Mouse (Mus musculus) intestine, embryonic 16.5 days (tissue): ENCODE data around the gene Hist1h4j. TPM values are rescaled to one million over a fixed set of nuclear protein-coding genes. Genes with fewer than 3 reads are reported as not detected.
A peak's percentile ranks its signal among the peaks of the same experiment; 100 is the strongest.
"Not testable (repeated sequence)": the region's sequence is repeated elsewhere in the genome, so short reads cannot be mapped to it uniquely, and the experiment has no call there.

Experiments used
- ATAC-seq: fragments of 200-750 bp; cut with Nextera tagmentation; 2 replicates; pipeline ENCODE4 v1.8.0; 2017; ENCODE audit warnings: moderate TSS enrichment, moderate library complexity
- H3K27ac ChIP-seq: fragments of 300-500 bp; sonication (generic); 2 replicates; pipeline ENCODE4 v1.5.1; 2014; ENCODE audit warnings: mild to moderate bottlenecking, low read length
- H3K27me3 ChIP-seq: fragments of 300-500 bp; sonication (generic); replicated peaks from 2 replicates; pipeline ENCODE4 v1.6.1; 2014; ENCODE audit warnings: low read length, control low read depth, mixed read lengths; ENCODE audit not compliant: control insufficient read depth, insufficient read depth
- H3K36me3 ChIP-seq: fragments of 300-500 bp; sonication (generic); 2 replicates; pipeline ENCODE4 v1.6.1; 2014; ENCODE audit warnings: low read length, control low read depth; ENCODE audit not compliant: control insufficient read depth, insufficient read depth
- H3K4me1 ChIP-seq: fragments of 300-500 bp; sonication (generic); 2 replicates; pipeline ENCODE4 v1.6.1; 2014; ENCODE audit warnings: low read length, control low read depth, mixed read lengths; ENCODE audit not compliant: control insufficient read depth, insufficient read depth
- H3K4me2 ChIP-seq: fragments of 300-500 bp; sonication (generic); 2 replicates; pipeline ENCODE4 v1.6.1; 2014; ENCODE audit warnings: low read depth, low read length, control low read depth
- H3K4me3 ChIP-seq: fragments of 300-500 bp; sonication (generic); 2 replicates; pipeline ENCODE4 v1.5.1; 2014; ENCODE audit warnings: mild to moderate bottlenecking, low read length
- H3K9ac ChIP-seq: fragments of 300-500 bp; sonication (generic); 2 replicates; pipeline ENCODE4 v1.6.1; 2014; ENCODE audit warnings: low read depth, low read length
- H3K9me3 ChIP-seq: fragments of 300-500 bp; sonication (generic); 2 replicates; pipeline ENCODE4 v1.6.1; 2016; ENCODE audit warnings: low read length, control low read depth; ENCODE audit not compliant: control insufficient read depth
- WGBS: fragments of 180-500 bp; shearing (Covaris S2); extraction: QIAGEN DNeasy Blood & Tissue Kit; methylation state at CpG from one replicate; pipeline ENCODE4 v1.1.7; 2014; 5-methylcytosine and 5-hydroxymethylcytosine counted together
- polyA plus RNA-seq: library from polyadenylated mRNA; unstranded; fragments of >200 nt; fragmentation: Nextera tagmentation; extraction: Ambion mirVana; gene quantifications from 2 replicates; pipeline ENCODE4 v1.2.1, GENCODE M21; 2015

Gene Hist1h4j
- polyA plus RNA-seq, 1 experiment from 2014 or later = 2.1 TPM

DNA sequence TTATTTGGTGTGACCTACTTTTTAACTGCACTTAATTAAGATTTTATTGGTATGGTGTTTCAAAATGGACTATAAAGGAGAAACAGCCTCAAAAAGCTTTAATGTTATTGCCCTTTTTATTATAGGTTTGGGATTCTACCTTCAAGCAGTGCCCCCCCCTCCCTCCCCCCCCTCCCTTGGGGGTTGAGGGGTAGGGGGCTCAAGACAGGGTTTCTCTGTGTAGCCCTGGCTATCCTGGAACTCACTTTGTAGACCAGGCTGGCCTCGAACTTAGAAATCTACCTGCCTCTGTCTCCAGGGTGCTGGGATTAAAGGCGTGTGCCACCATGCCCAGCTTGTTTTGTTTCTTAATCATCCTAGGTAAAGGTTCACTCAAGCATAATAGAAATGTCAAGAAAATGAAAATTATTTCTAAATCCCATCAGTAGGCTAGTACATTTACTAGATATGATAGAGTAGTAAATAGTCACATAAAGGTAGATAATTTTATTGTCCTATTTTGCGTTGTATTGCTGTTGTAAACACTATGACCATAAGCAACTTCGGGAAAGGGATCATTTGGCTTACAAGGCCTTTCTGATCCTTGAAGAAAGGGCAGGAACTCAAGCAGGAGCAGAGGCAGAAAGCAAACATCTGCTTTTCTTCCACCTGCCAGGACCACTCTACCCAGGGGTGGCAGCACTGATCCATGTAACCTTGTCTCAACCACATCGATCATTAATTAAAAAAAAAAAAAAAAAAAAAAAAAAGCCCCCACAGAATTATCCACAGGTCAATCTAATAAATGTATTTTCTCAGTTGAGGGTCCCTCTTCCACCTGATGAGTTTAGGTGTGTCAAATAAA is 11.6 kb upstream of the Hist1h4j start:
- Histone ChIP-seq H3K4me2 (no peak overlapping the region), H3K4me3 (no peak overlapping the region)

DNA sequence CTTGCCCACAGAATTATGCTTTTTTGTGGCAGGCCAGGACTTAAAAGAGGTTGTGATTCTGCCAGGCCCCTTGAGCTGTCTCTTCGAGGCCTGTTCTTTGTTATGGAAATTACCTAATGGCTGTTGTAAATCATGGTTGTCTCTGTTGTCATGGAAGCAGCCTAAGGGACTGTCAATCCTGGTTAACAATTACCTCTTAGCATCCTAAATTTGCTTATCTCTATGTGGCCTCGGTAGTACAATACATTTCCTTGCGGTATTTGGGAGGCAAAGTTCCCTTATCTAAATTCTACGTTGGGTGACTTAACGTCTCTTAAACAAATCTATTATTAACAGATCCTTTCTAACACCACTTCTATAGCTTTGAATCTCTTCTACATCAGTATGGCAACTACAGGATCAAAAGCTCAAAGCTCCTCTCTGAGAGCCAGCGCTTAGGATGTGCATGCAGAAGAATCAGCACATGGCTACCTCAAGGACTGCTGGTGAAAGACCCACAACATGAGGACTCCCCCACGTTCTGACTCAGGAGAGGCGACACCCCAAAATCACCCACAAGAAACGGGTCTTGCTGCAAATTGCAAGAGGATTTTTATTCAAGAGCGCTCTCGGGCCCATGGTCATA is 6.8 kb upstream of the Hist1h4j start:
- WGBS = 24% methylated on average over 9 of the region's 11 CpGs
- peak; percentile 69 for ATAC-seq
- H3K4me1 ChIP-seq = no peaks in the 10 kb centered on the region

More for the DNA sequence above, 11.6 kb upstream of the Hist1h4j start:
- Histone ChIP-seq H3K9ac (no peak overlapping the region), H3K27me3 (no peaks in the 10 kb centered on the region), H3K27ac (no peak overlapping the region), H3K4me1 (peaks cover 15% of the 10 kb centered on the region), H3K9me3 (no peaks in the 10 kb centered on the region), H3K36me3 (no peaks in the 10 kb centered on the region)
- no peak for ATAC-seq
- 36% methylated on average over 5 of the region's 5 CpGs for WGBS

DNA sequence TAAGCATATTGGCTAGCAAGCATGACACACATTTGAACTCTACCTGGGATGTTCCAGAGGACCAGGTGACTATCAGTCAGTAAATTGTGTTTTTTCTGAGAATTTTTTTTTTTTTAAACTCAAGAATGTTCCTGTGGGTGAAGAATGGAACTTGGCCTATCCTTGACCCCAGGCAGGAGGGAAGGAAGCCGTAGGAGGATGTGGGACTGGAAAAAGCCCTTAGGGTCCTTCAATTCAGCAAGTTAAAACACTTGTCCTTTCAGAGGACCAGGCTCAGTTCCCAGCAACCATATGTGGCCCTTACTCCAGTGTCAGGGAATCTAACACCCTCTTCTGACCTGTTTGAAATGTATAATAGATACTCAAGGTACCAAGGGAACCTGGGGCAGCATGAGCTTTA is 5.3 kb upstream of the Hist1h4j start:
- WGBS = 70% methylated on average over 1 of the region's 1 CpGs
- Histone ChIP-seq H3K4me3 (no peak overlapping the region), H3K9ac (no peak overlapping the region), H3K9me3 (no peaks in the 10 kb centered on the region), H3K27me3 (no peaks in the 10 kb centered on the region), H3K4me1 (no peaks in the 10 kb centered on the region), H3K27ac (no peak overlapping the region), H3K4me2 (no peak overlapping the region), H3K36me3 (no peaks in the 10 kb centered on the region)
- no peak for ATAC-seq

More for the DNA sequence above, 6.8 kb upstream of the Hist1h4j start:
- Histone ChIP-seq H3K27ac (no peak overlapping the region), H3K36me3 (no peaks in the 10 kb centered on the region), H3K9me3 (no peaks in the 10 kb centered on the region), H3K27me3 (no peaks in the 10 kb centered on the region), H3K4me3 (no peak overlapping the region), H3K4me2 (no peak overlapping the region), H3K9ac (no peak overlapping the region)

DNA sequence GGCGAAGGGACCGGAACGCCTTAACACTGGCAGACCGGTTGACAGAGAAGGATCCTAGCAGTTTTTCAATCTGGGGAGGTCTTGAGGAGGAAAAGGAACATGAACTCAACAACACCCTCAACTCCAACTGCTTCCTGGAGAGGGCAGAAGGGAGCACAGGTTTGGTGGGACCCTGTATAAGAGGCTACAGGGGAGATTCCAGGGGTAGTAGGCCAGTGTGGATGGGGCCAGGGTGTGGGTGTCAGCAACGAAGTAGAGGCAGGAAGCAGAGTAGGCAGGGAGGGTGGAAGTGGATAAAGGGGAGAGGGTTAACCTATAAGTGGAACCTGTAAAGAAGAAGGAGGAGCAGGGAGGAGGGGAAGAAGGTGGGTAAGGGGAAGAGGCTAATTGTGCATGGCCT is 1.4 kb upstream of the Hist1h4j start:
- ATAC-seq = no peak
- H3K27ac ChIP-seq = no peak overlapping the region
- H3K4me1 ChIP-seq = no peaks in the 10 kb centered on the region; the same call in 1 of the 2 replicates
- no peak overlapping the region for H3K4me2 ChIP-seq
- H3K36me3 ChIP-seq = no peaks in the 10 kb centered on the region
- H3K27me3 ChIP-seq = no peaks in the 10 kb centered on the region
- no peak overlapping the region for H3K9ac ChIP-seq
- H3K9me3 ChIP-seq = no peaks in the 10 kb centered on the region
- no peak overlapping the region for H3K4me3 ChIP-seq
- 75% methylated on average over 5 of the region's 5 CpGs for WGBS

DNA sequence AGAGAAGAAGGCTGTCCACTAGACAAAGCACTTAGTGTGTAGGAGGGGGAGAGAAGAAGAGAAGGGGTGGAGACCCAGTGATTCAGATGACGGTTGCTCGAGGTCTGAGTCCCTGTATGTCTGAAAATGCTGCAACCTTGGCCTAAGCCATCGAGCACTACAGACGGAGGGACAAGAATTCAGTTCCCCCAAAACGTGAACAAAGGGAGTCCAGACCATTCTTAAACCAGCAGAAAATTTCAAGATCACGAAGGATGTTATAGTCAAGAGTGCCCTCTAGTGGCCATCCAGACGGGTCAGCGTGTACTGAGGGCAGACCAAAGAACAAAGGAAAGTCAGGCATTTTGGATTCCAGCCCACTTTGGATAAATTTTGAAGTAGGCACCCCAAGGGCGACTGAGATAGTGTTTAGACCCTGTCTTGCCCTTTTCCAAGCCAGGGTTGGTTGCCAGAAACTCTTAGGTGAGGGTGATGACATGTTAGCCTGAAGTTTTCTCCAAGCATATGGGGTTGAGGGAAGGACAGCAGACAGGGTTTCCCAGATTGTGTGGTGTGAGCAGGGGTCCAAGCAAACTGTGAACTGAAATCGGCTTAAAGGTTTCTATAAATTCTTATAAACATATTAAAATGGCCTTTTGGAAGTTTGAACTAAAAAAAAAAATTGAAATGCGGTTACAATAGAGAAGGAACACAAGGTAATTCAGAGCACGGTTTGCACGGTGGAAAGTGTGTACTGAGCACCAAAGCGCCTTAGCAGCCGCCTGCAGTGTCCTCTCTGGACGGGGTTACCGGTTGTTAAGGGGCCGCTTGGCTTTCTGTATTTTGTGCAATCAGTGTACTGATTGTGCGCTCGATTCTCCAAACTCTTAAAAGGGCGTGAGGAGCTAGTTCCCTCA is 606 bp upstream of the Hist1h4j start:
- Histone ChIP-seq H3K27me3 (no peaks in the 10 kb centered on the region), H3K4me2 (peak overlapping the region; percentile 70), H3K9ac (peak overlapping the region; percentile 67), H3K4me3 (peak overlapping the region; percentile 57), H3K9me3 (no peaks in the 10 kb centered on the region), H3K27ac (peak overlapping the region; percentile 76), H3K36me3 (no peaks in the 10 kb centered on the region), H3K4me1 (no peaks in the 10 kb centered on the region; the same call in 1 of the 2 replicates)
- peak; percentile 78 for ATAC-seq
- under 1% methylated on average over 21 of the region's 21 CpGs for WGBS

DNA sequence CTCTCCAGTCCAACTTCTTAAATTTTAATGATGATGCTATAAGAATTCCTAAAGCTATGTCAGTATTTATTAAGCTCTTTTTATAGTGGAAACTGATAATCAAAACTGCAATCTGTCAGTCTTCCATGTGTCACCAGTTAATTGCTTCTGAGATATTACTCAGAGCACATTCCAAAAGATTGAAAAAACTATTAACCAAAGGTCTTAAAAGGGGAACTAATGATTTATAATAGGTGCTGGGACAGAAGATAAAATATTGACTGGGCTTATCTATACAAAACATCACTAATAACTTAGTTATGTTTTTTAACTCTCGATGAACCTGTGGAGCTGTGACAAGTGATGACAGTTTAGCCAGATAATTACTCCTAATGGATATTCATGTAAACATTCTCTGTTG is 10.1 kb downstream of the Hist1h4j start:
- Histone ChIP-seq H3K27ac (no peak overlapping the region), H3K9ac (no peak overlapping the region), H3K4me2 (no peak overlapping the region), H3K4me1 (peaks cover 7% of the 10 kb centered on the region; the same call in 1 of the 2 replicates), H3K9me3 (no peaks in the 10 kb centered on the region), H3K27me3 (no peaks in the 10 kb centered on the region), H3K4me3 (no peak overlapping the region), H3K36me3 (no peaks in the 10 kb centered on the region)
- WGBS = 49% methylated on average over 1 of the region's 1 CpGs
- no peak for ATAC-seq

DNA sequence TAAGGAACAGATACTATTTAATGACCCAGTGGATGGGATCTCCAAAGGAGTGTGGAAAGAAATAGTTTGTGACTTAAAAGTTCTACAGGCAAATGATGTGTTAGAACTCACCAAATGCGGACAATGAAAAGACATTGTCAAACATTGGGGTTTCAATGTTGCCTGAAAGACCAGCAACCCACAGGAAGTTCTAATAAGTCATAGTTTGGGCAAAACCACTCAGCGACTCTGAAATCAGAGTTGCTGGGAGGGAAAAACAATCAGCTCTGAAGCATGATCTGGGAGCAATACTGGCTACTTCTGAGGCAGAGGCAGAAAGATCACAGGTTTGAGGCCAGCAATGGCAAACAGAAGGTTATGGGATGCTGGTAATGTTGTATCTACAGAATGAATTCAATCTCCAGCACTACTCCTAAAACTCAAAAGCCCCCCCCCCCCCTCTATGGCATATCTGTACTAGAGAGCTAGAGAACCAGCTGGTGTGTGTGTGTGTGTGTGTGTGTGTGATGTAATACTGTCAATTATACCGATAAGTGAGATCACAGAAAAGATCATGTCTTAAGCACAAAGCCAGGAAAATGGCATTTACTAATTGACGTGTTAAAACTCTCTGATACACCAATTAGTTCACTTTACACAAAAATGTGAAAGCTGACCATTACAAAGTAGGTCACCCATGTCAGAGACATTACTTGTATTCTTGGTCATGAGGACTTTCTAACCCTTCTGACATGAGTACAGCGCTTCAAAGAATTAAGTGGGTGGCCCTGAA is 14.7 kb downstream of the Hist1h4j start:
- Histone ChIP-seq H3K4me2 (peak overlapping the region; percentile 56), H3K36me3 (no peaks in the 10 kb centered on the region), H3K27ac (peak overlapping the region; percentile 69), H3K4me1 (peaks cover 9% of the 10 kb centered on the region; the same call in 1 of the 2 replicates), H3K27me3 (no peaks in the 10 kb centered on the region), H3K4me3 (peak overlapping the region; percentile 55), H3K9me3 (no peaks in the 10 kb centered on the region), H3K9ac (peak overlapping the region; percentile 68)
- ATAC-seq = no peak
- 3% methylated on average over 5 of the region's 5 CpGs for WGBS

DNA sequence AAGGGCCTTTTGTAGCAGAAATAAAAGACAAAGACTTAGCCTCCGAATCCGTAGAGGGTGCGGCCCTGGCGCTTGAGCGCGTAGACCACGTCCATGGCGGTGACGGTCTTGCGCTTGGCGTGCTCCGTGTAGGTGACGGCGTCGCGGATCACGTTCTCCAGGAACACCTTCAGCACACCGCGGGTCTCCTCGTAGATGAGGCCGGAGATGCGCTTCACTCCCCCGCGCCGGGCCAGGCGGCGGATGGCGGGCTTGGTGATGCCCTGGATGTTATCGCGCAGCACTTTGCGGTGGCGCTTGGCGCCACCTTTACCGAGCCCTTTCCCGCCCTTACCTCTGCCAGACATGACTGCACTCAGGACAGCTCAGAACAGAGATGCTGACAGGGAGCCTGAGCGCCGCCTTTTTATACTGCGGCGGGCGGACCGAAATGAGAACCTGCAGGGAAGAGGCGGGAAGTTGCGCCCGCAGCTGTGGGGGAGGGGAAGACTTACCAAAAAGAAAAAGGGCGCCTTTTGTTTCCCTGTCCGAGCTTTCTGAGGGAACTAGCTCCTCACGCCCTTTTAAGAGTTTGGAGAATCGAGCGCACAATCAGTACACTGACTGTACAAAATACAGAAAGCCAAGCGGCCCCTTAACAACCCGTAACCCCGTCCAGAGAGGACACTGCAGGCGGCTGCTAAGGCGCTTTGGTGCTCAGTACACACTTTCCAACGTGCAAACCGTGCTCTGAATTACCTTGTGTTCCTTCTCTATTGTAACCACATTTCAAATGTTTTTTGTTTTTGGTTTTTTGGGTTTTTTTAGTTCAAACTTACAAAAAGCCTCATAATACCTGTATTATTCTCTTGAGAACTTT is 15.5 kb downstream of the Hist1h4j start, which contains the start of gene Hist1h4k:
Gene Hist1h4k, minus strand, starts transcription at position 347 of the 859 bp plus-strand sequence.
- Histone ChIP-seq H3K27ac (peak within 1 kb of the TSS; percentile 89), H3K4me3 (peak within 1 kb of the TSS; percentile 55), H3K4me2 (peak within 1 kb of the TSS; percentile 56), H3K9ac (peak within 1 kb of the TSS; percentile 68)
- H3K9me3 ChIP-seq, H3K4me1 ChIP-seq, H3K27me3 ChIP-seq, H3K36me3 ChIP-seq: not testable (repeated sequence)
- ATAC-seq = peak; percentile 78
- under 1% methylated on average over 45 of the region's 56 CpGs for WGBS
